Mouse (Mus musculus): ENCODE data around the gene Spock2. TPM values are rescaled to one million over a fixed set of nuclear protein-coding genes. Genes with fewer than 3 reads are reported as not detected.

Gene Spock2
- total RNA-seq (2015; ENCODE audit: low replicate concordance) (not detected in 2 replicates), total RNA-seq (2017; ENCODE audit: low replicate concordance) (not detected in 2 replicates)

- ATAC-seq (replicated peaks; ENCODE audit: low FRiP score, poor library complexity, severe bottlenecking) = no peak
Observed at GRCm38 (mm10) chr10:60106146-60106530, at the start of gene Spock2. Gene Spock2, plus strand, starts transcription at chr10:60106219.

GRCm38 (mm10) chr10:60062173-60062572 is 43.8 kb upstream of the Spock2 start:
- no peak for ATAC-seq (replicated peaks; ENCODE audit: low FRiP score, poor library complexity, severe bottlenecking)

GRCm38 (mm10) chr10:60062931-60063330 is 43.1 kb upstream of the Spock2 start:
- no peak for ATAC-seq (replicated peaks; ENCODE audit: low FRiP score, poor library complexity, severe bottlenecking)

GRCm38 (mm10) chr10:60066524-60066923 is 39.5 kb upstream of the Spock2 start:
- ATAC-seq (replicated peaks; ENCODE audit: low FRiP score, poor library complexity, severe bottlenecking) = peak; percentile 59; the same call in 1 of the 2 replicates

GRCm38 (mm10) chr10:60075159-60075558 is 30.9 kb upstream of the Spock2 start:
- no peak for ATAC-seq (replicated peaks; ENCODE audit: low FRiP score, poor library complexity, severe bottlenecking)

GRCm38 (mm10) chr10:60077226-60077625 is 28.8 kb upstream of the Spock2 start:
- no peak for ATAC-seq (replicated peaks; ENCODE audit: low FRiP score, poor library complexity, severe bottlenecking)

GRCm38 (mm10) chr10:60077736-60078560 is 28.1 kb upstream of the Spock2 start:
- ATAC-seq (replicated peaks; ENCODE audit: low FRiP score, poor library complexity, severe bottlenecking) = peak; percentile 69

GRCm38 (mm10) chr10:60078561-60078917 is 27.5 kb upstream of the Spock2 start:
- peak; percentile 81 for ATAC-seq (replicated peaks; ENCODE audit: low FRiP score, poor library complexity, severe bottlenecking)

GRCm38 (mm10) chr10:60080171-60080570 is 25.8 kb upstream of the Spock2 start:
- ATAC-seq (replicated peaks; ENCODE audit: low FRiP score, poor library complexity, severe bottlenecking) = no peak

- no peak for ATAC-seq (replicated peaks; ENCODE audit: low FRiP score, poor library complexity, severe bottlenecking)
Observed at GRCm38 (mm10) chr10:60080601-60080981, 25.4 kb upstream of the Spock2 start.

- ATAC-seq (replicated peaks; ENCODE audit: low FRiP score, poor library complexity, severe bottlenecking) = no peak
Observed at GRCm38 (mm10) chr10:60080982-60081825, 24.8 kb upstream of the Spock2 start.

GRCm38 (mm10) chr10:60081905-60082304 is 24.1 kb upstream of the Spock2 start:
- no peak for ATAC-seq (replicated peaks; ENCODE audit: low FRiP score, poor library complexity, severe bottlenecking)

GRCm38 (mm10) chr10:60084065-60084464 is 22.0 kb upstream of the Spock2 start:
- ATAC-seq (replicated peaks; ENCODE audit: low FRiP score, poor library complexity, severe bottlenecking) = no peak

- ATAC-seq (replicated peaks; ENCODE audit: low FRiP score, poor library complexity, severe bottlenecking) = no peak
Observed at GRCm38 (mm10) chr10:60092311-60092710, 13.7 kb upstream of the Spock2 start.

GRCm38 (mm10) chr10:60093751-60094150 is 12.3 kb upstream of the Spock2 start:
- ATAC-seq (replicated peaks; ENCODE audit: low FRiP score, poor library complexity, severe bottlenecking) = no peak

- no peak for ATAC-seq (replicated peaks; ENCODE audit: low FRiP score, poor library complexity, severe bottlenecking)
Observed at GRCm38 (mm10) chr10:60095558-60095957, 10.5 kb upstream of the Spock2 start.

- no peak for ATAC-seq (replicated peaks; ENCODE audit: low FRiP score, poor library complexity, severe bottlenecking)
Observed at GRCm38 (mm10) chr10:60096302-60096701, 9.7 kb upstream of the Spock2 start.

- ATAC-seq (replicated peaks; ENCODE audit: low FRiP score, poor library complexity, severe bottlenecking) = no peak
Observed at GRCm38 (mm10) chr10:60097146-60097545, 8.9 kb upstream of the Spock2 start.

GRCm38 (mm10) chr10:60097774-60098173 is 8.2 kb upstream of the Spock2 start:
- no peak for ATAC-seq (replicated peaks; ENCODE audit: low FRiP score, poor library complexity, severe bottlenecking)

- ATAC-seq (replicated peaks; ENCODE audit: low FRiP score, poor library complexity, severe bottlenecking) = no peak
Observed at GRCm38 (mm10) chr10:60105391-60106145, 451 bp upstream of the Spock2 start.

Data from erythroblast, adult 5-6 weeks (primary cell).